Mouse (Mus musculus): ENCODE measurements around the gene Gm10778.

Gm10778 gene

DNA sequence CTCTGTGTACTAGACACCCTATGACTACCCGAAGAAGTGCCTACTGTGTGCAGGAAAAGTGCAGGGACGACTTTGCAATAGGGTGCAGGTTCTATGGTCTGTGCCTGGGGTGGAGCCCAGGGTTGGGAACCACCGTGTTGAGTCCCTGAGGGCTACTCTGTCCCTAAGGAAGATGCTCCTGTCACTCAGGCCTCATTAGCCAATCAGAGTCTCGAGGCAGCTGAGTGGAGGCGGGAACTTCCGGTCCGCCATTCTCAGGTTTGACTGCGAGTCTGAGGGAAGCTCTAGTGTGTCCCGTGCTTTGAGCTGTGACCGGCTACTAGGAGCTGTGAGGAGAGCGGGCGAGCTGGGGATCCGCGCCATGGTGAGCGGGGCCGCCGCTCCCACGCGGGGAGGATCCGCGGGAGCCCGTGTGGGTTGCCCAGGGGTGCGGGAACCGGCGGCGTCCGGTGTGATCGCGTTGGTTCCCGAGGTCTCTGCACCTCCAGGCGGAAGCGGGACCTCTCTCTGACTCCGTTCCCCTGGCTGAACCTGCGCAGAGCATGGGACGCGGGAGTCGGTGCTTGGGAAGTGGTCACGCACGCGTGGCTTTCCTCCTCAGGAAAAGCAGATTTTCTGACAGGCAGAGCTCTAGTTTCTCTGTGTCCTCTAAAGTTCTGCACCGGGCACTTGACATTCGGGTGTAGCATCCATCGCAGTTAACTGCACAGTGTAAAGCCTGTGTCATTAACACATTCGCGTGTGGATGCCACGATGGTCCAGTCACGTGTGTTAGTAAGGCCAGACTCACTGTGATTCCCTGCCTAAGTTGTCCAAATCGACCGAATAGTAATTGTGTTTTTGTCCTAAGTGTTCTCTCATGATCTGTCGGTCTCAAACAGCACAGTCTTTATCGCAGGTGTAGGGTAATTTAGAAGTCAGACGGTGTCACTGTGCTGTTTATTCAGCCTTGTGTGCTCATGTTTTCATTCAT, at the start of gene Gm10778:
Gene Gm10778, plus strand, starts transcription at position 257 of the 973 bp plus-strand sequence.
- DNase-seq (ENCODE audit: low read depth) = peak; percentile 92

DNA sequence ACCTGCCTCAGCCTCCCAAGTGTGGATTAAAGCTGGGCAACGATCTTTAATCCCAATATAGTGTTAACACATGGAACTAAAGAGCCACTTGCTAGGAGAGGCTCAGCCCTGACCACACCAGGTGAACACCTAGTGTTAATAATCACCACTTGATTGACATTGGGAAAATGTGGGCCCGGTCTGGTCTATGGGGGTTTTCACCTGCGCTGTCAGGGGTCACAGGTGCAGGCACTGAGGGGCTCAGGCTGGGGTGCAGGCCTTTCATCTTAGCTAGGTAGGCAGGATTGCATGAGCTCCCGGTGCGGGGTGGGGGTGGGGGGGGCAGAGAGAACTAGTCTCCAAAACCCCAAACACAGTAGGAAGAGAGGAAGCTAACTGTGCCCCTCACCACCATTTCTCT, 49.2 kb upstream of the Gm10778 start:
- DNase-seq (ENCODE audit: low read depth) = no peak

DNA sequence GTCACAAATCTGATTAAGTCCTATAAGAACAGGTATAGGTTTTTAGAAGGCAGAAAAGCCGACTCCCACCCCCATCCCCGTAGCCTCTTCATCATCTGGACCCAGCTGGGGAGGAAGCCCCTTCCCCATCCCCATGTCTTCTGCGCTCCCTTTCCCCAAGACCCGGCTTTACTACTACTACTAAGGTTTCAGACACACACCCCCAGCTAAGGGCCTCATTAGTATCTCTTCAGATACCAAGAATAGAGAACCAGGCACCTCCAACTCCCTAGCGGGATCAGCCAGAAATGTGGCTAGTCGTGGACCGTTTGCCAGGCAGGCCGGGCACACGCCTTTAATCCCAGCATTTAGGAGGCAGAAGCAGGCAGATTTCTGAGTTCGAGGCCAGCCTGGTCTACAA, 48.8 kb upstream of the Gm10778 start:
- DNase-seq (ENCODE audit: low read depth) = peak; percentile 43

DNA sequence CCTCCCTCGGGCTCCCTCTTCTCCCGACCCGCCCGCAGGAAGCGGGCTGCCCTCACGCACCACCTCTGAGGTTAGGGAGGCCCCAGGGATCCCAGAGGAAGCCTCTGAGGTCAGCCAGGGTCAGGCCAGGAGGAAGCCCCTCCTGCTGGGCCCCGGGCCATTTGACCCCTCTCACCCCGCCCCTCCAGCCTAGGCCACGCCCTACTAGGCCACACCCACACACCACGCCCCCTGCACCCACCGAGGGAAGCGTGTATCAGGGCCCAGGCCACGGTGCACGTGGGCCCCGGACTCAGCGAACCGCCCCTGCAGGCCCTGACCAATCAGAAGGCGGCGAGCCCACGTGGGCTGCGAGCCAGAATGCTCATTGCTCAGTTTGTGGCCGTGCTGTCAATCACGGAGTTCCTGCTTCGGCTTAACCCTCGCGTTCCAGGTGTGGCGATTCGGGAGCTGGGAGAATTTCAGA, 48.1 kb upstream of the Gm10778 start, which contains the start of gene Tle6:
Gene Tle6, minus strand, starts transcription at position 336 of the 466 bp plus-strand sequence.
- DNase-seq (ENCODE audit: low read depth) = peak; percentile 99

DNA sequence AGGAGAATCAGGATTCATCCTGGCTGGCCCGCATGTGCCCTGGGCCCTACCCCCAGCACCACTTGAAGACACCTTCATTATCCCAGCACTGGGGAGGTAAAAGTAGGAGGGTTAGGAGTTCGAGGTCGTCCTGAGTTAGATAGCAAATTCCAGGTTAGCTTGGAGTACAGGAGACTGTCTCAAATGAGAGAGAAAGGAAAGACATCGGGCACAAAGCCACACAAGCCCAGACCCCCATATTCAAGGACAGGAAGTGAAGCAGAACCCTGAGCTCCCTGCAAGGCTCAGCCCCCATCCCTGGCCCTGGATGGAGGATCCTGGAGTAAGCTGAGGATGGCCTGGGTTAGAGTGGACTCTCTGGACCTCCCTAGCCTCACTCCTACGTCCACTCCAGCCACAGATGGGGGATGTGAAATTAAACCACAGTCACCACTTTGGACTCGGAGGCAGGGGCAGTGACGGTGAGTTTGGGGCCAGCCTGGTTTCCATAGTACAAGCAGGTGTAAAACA, 47.4 kb upstream of the Gm10778 start:
- no peak for DNase-seq (ENCODE audit: low read depth)

DNA sequence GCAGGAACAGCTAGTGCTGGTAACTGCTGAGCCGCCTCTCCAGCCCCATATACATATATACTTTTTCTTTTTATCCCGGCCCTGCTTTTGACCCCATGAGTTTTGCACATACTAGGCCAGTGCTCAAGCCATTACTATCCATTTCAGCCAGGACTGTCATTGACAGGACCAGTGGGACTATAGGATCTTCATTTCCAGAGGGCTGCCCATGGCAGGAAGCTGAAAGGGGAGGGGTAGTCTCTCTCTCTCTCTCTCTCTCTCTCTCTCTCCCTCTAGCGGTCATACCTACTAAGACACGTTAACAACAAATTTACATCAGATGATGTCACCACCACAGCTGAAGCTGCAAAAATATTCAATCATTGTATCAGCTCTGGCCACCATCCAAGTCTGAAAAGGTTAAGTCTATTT, 46.1 kb upstream of the Gm10778 start:
- peak; percentile 85 for DNase-seq (ENCODE audit: low read depth)

DNA sequence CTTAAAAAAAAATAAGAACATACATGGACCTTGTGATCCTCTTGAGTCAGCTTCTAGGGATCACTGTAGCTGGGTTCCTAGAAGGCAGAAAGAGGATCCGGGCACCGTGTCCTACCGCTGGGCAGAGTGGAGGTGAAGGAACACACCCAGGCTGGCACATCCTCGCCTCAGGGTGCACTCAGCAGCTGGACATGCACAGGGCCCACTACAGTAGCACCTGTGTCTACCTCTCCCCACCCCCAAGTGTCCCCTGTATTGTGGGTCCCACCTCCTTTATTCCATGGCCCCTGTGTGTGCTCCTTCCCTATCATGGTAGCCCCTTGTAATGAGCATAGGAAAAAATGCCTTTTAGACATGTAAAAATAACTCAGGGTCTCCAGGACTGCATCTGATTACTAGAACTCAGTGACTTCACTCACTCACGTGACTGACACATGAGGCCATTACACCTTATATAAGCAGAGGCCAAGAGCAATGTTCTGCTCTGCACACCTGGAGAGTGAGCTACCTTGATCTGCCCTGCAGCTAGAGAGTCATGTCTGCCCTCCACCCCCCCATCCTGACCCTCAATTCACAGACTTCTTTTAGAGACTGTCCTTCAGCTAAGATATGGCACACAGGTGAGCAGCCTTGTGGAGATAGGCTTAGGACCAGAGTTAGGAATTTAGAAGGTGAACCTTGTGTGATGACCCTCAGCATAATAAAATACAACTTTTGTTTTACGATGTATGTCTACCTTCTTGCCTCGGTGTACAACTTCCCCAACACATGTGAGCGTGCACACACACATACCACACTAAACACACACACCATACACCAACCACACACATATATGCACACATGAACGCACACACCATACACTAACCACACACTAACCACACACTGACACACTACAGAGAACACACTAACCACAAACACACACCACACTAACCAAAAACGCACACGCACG, 44.6 kb upstream of the Gm10778 start:
- DNase-seq (ENCODE audit: low read depth) = no peak

DNA sequence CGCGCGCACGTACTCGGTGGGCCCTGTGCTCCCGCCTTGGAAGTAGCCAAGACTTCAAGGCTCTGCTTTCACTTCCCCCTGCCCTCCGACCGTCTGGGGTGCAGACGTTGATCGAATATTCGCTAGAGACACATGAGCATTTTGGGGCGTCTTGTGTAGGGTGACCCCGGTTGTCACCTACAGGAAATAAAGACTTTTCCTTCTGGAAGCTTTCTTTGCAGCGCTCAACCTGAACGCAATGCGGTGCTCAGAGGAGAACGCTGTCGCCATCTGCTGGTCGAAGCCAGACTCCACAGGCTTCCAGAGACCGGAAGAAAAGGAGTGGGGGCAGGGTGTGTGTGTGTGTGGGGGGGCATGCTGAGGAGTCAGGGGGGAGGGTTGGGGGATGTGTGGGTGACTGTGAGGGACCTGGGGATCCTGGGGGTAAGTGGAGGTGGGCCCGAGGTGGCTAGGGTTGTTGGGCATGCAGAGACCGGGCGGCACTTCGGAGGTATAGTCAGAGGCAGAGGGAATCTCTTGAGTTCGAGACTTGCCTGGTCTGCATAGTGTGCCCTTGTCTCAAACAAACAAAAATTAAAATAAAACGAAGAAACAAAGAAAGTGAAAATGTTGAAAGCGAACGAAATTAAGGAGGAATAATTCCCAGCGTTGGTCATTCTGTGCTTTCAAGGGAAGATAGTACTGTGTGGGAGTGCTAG, 43.7 kb upstream of the Gm10778 start:
- DNase-seq (ENCODE audit: low read depth) = peak; percentile 92

DNA sequence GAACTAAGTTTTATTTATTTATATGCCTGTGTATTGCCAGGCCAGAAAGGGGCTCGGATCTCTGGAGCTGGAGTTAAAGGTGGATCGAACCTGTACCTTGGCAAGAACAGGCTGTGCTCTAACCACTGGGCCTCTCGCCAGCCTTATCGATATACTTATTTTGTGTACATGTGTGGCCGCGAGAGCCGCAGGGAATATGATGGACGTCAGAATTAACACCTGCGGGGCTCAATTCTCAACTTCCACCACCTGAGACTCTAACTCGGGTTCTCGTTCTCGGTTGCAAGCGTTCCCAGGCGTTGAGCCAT, 43.2 kb upstream of the Gm10778 start:
- DNase-seq (ENCODE audit: low read depth) = no peak

DNA sequence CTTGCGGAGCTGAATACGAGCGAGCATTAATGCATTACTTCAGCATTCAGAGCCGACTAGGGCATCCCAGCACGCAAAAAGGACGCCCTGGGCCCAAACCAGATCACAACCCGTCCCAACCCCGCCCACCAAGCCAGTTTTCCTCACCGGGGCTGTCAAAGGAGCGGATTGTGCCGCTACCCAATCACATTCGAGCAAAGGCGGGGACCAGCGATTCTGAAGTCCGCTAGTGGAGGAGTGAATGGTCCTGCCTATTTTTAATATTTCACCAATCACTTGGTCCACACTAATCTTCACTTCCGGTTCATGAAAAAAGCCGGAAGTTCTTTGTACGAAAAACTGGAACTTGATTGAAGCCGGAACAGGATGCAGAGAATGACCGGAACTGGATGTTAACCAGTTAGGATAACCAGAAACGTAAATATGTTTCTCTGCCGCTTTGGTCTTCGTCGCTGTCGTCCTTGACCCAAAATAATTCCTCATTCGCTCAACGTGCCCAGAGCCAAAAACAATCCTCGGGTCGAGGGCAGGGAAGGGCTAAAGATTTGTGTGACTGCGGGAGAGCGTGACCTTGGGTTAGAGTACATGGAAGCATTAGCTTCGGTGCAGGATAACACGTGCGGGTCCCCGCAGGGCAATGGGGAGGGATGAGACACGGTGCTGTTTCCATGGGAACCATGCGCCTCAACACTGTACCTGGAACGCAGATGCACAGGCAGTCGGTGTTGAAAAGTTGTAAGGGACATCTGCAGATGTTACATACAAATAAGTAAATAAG, 42.7 kb upstream of the Gm10778 start, which contains the start of gene BC025920:
Gene BC025920, plus strand, starts transcription at position 297 of the 778 bp plus-strand sequence.
- DNase-seq (ENCODE audit: low read depth) = peak; percentile 100

DNA sequence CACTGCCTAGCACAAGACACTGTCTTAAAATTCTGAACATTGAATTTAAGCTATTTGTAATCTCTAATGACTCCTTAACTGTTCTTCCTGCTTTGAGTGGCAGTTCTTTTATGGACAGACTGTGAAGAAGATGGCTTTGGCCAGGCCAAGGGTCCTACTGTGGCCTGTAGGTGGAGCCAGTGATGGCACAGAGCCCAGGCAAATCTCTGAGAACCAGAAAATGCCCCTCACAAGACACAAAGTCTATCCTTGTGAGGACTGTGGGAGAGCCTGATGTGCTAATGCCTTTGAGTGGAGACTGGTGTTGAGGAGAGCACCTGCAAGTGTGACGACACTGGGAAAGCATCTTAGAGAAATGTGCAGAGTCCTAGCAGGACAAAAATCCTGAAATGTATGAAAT, 40.6 kb upstream of the Gm10778 start:
- peak; percentile 55 for DNase-seq (ENCODE audit: low read depth)

DNA sequence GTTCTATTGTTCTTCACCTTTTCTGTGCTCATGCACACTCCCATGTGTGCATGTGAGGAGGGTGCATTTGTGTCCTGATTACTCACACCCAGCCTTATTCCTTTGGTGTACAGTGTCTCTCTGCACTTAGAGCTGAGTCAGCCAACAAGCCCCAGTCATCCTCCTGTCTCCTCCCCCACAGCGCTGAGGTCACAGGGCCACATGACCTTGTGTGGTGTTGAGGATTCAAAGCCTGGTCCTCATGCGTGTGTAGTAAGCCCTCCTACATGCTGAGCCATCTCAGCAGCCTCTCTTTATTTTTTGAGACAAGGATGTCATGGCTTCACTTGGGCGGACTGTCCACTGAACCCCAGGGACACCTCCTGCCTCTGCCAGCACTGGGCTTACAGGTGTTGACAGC, 36.1 kb upstream of the Gm10778 start:
- peak; percentile 67 for DNase-seq (ENCODE audit: low read depth)

DNA sequence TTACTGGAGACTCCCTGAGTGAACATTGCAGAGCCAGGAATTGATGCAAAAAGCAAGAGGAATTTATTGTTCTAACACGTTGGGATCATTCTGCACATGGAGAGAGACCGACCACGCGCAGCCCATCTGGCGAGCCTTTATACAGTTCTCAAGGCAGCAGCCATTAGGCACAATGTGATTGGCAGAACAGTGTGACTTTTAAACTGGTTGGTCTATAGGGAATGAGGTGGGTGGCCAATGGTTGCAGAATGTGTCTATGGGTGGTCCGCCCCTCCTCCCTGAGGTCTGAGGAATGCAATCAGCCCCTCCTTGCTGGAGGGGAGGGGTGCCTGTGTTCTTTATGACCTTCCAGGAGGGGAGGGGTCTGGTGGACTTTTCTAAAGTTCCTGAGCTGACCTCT, 33.4 kb upstream of the Gm10778 start:
- no peak for DNase-seq (ENCODE audit: low read depth)

DNA sequence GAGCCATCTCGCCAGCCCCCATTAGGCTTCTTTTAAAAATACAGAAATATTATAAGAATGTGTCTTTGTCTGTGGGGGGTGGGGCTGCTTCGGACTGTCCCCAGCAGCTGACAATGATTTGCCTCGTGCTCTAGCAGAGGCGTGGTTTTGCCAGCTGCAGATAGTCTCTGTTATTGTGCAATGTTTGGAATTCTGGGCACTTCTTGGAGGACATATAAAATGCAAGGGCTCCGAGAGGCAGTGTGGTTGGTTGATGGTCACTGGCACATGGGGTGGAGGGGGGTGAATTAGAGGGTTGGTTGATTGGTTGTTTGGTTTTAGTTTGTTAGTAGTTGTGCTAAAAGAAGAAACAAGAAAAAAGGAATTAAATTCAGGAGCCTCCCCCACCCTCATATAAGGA, 28.9 kb upstream of the Gm10778 start:
- no peak for DNase-seq (ENCODE audit: low read depth)

DNA sequence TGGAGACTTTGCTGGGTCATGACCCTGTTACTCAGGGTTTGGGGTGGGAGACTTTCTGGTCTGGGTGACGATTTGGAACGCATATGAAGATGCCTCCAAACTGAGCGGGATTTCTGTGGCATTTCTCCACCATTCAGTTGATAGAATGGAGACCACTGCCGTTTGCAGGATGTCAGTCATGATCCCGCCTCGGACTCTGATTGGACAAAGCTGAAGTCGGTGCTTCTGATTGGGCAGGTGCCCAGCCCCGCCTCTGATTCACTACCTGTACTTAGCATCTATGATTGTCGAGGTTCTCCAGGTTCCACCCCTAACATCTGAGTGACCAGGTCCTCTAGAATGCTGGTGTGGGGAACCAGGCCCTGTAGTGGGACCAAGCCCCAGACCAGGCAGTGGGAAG, 28.1 kb upstream of the Gm10778 start:
- no peak for DNase-seq (ENCODE audit: low read depth)

DNA sequence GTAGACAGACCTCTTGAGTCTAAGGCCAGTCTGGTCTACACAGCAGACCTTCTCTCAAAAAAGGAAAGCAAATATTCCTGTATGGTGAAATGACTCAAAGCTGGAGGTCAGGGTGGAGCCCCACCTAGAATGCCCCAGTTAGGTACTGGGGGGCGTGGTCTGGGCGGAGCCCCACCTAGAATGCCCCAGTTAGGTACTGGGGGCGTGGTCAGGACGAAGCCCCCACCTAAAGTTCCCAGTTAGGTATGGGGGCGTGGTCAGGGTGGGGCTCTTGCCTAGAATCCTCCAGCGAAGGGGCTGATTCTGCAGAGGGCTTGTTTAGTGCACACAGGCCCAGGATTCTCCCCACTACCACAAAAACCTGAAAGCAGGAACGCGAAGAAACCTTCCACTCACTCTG, 25.4 kb upstream of the Gm10778 start:
- DNase-seq (ENCODE audit: low read depth) = no peak

DNA sequence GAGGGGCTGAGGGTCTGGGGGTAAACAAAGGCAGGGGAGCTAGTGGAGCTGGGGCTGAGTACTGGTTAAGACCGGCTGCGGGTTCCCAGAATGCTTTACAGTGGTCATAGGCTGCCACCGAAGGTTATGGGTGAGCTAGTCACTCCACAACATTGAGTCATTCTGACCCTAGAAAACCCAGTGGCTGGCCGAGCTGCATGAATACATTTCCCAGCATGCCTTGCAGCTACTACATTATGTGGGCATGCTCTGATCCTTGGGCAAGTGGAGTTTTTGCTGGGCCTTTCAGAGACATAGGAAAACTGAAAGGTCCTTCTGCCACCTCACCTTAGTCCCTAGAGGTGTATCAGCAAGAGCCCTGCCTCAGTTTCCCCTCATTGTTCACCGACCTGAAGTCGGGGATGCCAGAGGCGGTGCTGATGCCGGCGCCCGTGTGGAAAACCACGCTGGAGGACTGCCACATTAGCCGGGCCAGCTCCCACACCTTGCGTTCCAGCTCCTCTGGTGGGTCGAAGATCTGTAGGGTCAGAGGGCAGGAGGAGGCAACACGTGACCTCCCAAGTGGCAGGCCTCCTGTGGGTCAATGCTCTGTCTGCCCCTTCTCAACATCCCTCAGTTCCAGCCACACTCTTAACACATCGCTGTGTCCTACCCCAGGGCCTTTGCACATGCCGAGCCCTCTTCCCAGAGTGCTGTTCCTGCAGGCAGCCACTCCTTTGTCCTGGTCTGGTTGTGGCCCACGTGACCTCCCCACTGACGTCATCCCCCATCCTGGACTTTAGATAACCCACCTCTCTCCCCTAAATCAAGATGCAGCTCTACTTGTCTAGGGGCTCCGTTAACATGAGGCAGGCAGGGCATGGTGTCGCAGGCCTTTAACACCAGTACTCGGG, 22.5 kb upstream of the Gm10778 start:
- DNase-seq (ENCODE audit: low read depth) = peak; percentile 77

DNA sequence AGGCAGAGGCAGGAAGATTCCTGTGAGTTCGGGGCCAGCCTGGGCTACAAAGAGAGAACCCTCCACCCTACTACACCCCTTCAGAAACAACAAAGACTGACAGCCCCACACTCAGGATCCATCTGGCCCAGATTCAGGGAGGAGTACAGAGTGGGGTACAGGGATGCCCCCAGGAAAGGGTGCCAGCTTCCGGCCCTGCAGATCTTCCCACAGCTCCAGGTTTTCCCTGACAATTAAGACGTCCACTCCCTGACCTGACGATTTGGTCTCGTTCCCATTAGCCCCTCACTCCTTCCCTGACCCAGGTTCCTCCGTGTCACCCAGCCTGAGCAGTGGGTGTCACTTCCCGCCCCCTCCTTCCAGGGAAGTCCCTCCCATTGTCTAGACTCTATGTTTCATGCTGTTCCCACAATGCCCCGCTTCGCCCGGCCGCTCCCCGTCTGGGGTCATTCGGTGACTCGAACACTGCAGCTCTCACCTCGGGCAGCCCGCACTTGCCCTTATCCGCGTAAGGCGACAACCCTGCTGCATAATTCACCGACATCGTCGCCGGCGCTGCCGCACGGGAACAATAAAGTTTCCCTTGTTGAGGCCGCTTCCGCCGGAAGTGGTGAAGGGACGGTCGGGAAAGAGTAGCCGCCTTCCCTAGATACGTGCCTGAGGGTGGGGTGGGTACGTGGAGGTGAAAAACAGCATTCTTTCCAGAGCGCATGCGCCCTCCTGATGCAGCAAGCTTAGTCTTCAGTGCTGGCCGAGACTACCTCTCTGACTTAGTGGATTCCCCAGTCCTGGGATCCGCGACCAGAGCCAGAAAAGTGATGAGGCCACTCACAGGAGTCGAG, 21.6 kb upstream of the Gm10778 start, which contains the start of gene Sirt6:
Gene Sirt6, minus strand, starts transcription at position 804 of the 842 bp plus-strand sequence.
- peak; percentile 98 for DNase-seq (ENCODE audit: low read depth)

DNA sequence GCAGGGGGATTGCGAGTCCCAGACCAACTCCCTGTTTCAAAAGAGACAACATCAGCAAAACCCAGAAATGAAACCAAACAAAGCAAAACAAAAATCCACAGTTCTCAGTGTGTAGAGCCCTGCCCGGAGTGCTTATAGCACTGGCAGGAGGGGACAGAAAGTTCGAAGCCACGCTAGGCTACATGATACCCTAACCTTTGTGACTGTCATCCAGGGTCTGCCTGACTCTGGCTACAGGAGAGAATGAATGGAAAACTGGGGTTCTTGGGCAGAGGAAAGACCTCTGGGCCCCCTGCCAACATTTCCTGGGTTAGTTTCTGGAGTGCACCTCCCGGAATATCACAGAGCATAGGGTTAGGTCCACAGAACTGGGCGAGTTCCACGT, 21.0 kb upstream of the Gm10778 start:
- DNase-seq (ENCODE audit: low read depth) = no peak

Measured in 416B (cell line).